Mouse (Mus musculus) heart, embryonic 16.5 days (tissue): ENCODE results near the gene Dgkg. TPM values are rescaled to one million over a fixed set of nuclear protein-coding genes. Genes with fewer than 3 reads are reported as not detected.
A peak's percentile ranks its signal among the peaks of the same experiment; 100 is the strongest.

Experiments used
- ATAC-seq: fragments of 200-750 bp; cut with Nextera tagmentation; replicated peaks from 2 replicates; pipeline ENCODE4 v1.8.0; 2017; ENCODE audit warnings: moderate number of reproducible peaks; ENCODE audit not compliant: insufficient read depth, low FRiP score; ENCODE audit errors: extremely low read depth
- H3K27ac ChIP-seq: fragments of 300-500 bp; sonication (generic); 2 replicates; pipeline ENCODE4 v1.5.1; 2014; ENCODE audit warnings: mild to moderate bottlenecking, low read length, control low read depth, moderate library complexity
- H3K27me3 ChIP-seq: fragments of 300-500 bp; sonication (generic); 2 replicates; pipeline ENCODE4 v1.6.1; 2014; ENCODE audit warnings: low read length, mixed read lengths; ENCODE audit not compliant: control insufficient read depth, insufficient read depth
- H3K36me3 ChIP-seq: fragments of 300-500 bp; sonication (generic); 2 replicates; pipeline ENCODE4 v1.6.1; 2014; ENCODE audit not compliant: control insufficient read depth, insufficient read depth
- H3K4me1 ChIP-seq: fragments of 300-500 bp; sonication (generic); 2 replicates; pipeline ENCODE4 v1.6.1; 2014; ENCODE audit warnings: low read length, mixed read lengths; ENCODE audit not compliant: control insufficient read depth, insufficient read depth
- H3K4me2 ChIP-seq: fragments of 300-500 bp; sonication (generic); 2 replicates; pipeline ENCODE4 v1.6.1; 2014; ENCODE audit warnings: low read depth, mild to moderate bottlenecking, control low read depth, low read length
- H3K4me3 ChIP-seq: fragments of 300-500 bp; sonication (generic); 2 replicates; pipeline ENCODE4 v1.5.1; 2014; ENCODE audit warnings: mild to moderate bottlenecking, control low read depth, low read length
- H3K9ac ChIP-seq: fragments of 300-500 bp; sonication (generic); 2 replicates; pipeline ENCODE4 v1.6.1; 2014; ENCODE audit warnings: low read length, control low read depth
- H3K9me3 ChIP-seq: fragments of 300-500 bp; sonication (generic); replicated peaks from 2 replicates; pipeline ENCODE4 v1.6.1; 2016; ENCODE audit warnings: low read length; ENCODE audit not compliant: control insufficient read depth
- whole genome bisulfite sequencing: fragments of 180-500 bp; shearing (Covaris S2); extraction: QIAGEN DNeasy Blood & Tissue Kit; methylation state at CpG from one replicate; pipeline ENCODE4 v1.1.7; 2014; 5-methylcytosine and 5-hydroxymethylcytosine counted together
- polyA plus RNA-seq: library from polyadenylated mRNA; unstranded; fragments of >200 nt; fragmentation: Nextera tagmentation; extraction: Ambion mirVana; gene quantifications from 2 replicates; pipeline ENCODE4 v1.2.1, GENCODE M21; 2015

Dgkg gene
- polyA plus RNA-seq, 1 experiment from 2014 or later = 1.4 TPM

GRCm38 (mm10) chr16:22551231-22552000 is 105.6 kb downstream of the Dgkg start:
- Histone ChIP-seq H3K27ac (0 out of 2 replicates have a peak overlapping the region, but pooled peaks have one; percentile 37), H3K9me3 (no peaks in the 10 kb centered on the region), H3K9ac (no peak overlapping the region; the same call in 1 of the 2 replicates), H3K4me3 (no peak overlapping the region), H3K4me2 (peak overlapping the region; percentile 16; the same call in 1 of the 2 replicates), H3K27me3 (no peaks in the 10 kb centered on the region), H3K4me1 (peaks cover 37% of the 10 kb centered on the region), H3K36me3 (no peaks in the 10 kb centered on the region)
- no peak for ATAC-seq
- 25% methylated on average over 11 of the region's 11 CpGs for WGBS

- Histone ChIP-seq H3K27me3 (no peaks in the 10 kb centered on the region), H3K4me1 (peaks cover 53% of the 10 kb centered on the region), H3K36me3 (no peaks in the 10 kb centered on the region), H3K27ac (no peak overlapping the region), H3K9me3 (no peaks in the 10 kb centered on the region), H3K9ac (no peak overlapping the region), H3K4me3 (peak overlapping the region; percentile 63), H3K4me2 (peak overlapping the region; percentile 80)
- WGBS = 62% methylated on average over 5 of the region's 5 CpGs
- no peak for ATAC-seq
These were observed 107.7 kb downstream of the Dgkg start for GRCm38 (mm10) chr16:22549346-22549745.

GRCm38 (mm10) chr16:22548167-22549080 is 108.6 kb downstream of the Dgkg start:
- H3K36me3 ChIP-seq = no peaks in the 10 kb centered on the region
- WGBS = 3% methylated on average over 26 of the region's 26 CpGs
- H3K4me3 ChIP-seq = peak overlapping the region; percentile 63
- peak overlapping the region; percentile 88 for H3K27ac ChIP-seq
- no peaks in the 10 kb centered on the region for H3K27me3 ChIP-seq
- peaks cover 59% of the 10 kb centered on the region for H3K4me1 ChIP-seq
- no peaks in the 10 kb centered on the region for H3K9me3 ChIP-seq
- peak overlapping the region; percentile 80 for H3K4me2 ChIP-seq
- peak overlapping the region; percentile 80 for H3K9ac ChIP-seq
- peak; percentile 74 for ATAC-seq

- Histone ChIP-seq H3K36me3 (no peaks in the 10 kb centered on the region), H3K27ac (peak overlapping the region; percentile 88), H3K9ac (peak overlapping the region; percentile 24; the same call in 1 of the 2 replicates), H3K27me3 (no peaks in the 10 kb centered on the region), H3K4me3 (peak overlapping the region; percentile 63), H3K9me3 (no peaks in the 10 kb centered on the region), H3K4me1 (peaks cover 64% of the 10 kb centered on the region), H3K4me2 (peak overlapping the region; percentile 80)
- WGBS = 54% methylated on average over 10 of the region's 10 CpGs
- ATAC-seq = no peak
These were observed 109.3 kb downstream of the Dgkg start for GRCm38 (mm10) chr16:22547741-22548140.

- Histone ChIP-seq H3K4me2 (no peak overlapping the region), H3K4me1 (peaks cover 61% of the 10 kb centered on the region), H3K27ac (peak overlapping the region; percentile 83), H3K9ac (peak overlapping the region; percentile 56; the same call in 1 of the 2 replicates), H3K36me3 (no peaks in the 10 kb centered on the region), H3K4me3 (no peak overlapping the region), H3K27me3 (no peaks in the 10 kb centered on the region), H3K9me3 (no peaks in the 10 kb centered on the region)
- 61% methylated on average over 8 of the region's 8 CpGs for WGBS
- no peak for ATAC-seq
These were observed 111.2 kb downstream of the Dgkg start for GRCm38 (mm10) chr16:22545799-22546198.

GRCm38 (mm10) chr16:22545016-22545561 is 111.9 kb downstream of the Dgkg start:
- no peaks in the 10 kb centered on the region for H3K27me3 ChIP-seq
- 5% methylated on average over 3 of the region's 3 CpGs for WGBS

GRCm38 (mm10) chr16:22542691-22543141 is 114.3 kb downstream of the Dgkg start:
- H3K9ac ChIP-seq = no peak overlapping the region
- peak overlapping the region; percentile 94 for H3K27ac ChIP-seq
- H3K9me3 ChIP-seq = no peaks in the 10 kb centered on the region
- H3K4me2 ChIP-seq = peak overlapping the region; percentile 29; the same call in 1 of the 2 replicates
- H3K36me3 ChIP-seq = no peaks in the 10 kb centered on the region
- peaks cover 45% of the 10 kb centered on the region for H3K4me1 ChIP-seq
- no peak overlapping the region for H3K4me3 ChIP-seq
- no peaks in the 10 kb centered on the region for H3K27me3 ChIP-seq
- WGBS = 24% methylated on average over 6 of the region's 6 CpGs
- peak; percentile 66 for ATAC-seq

More at GRCm38 (mm10) chr16:22545016-22545561, 111.9 kb downstream of the Dgkg start:
- H3K4me1 ChIP-seq = peaks cover 59% of the 10 kb centered on the region
- ATAC-seq = no peak
- peak overlapping the region; percentile 33 for H3K4me2 ChIP-seq
- H3K9ac ChIP-seq = peak overlapping the region; percentile 56; the same call in 1 of the 2 replicates
- H3K4me3 ChIP-seq = no peak overlapping the region
- H3K9me3 ChIP-seq = no peaks in the 10 kb centered on the region
- no peaks in the 10 kb centered on the region for H3K36me3 ChIP-seq
- H3K27ac ChIP-seq = peak overlapping the region; percentile 83

GRCm38 (mm10) chr16:22539275-22539674 is 117.7 kb downstream of the Dgkg start:
- Histone ChIP-seq H3K27ac (no peak overlapping the region), H3K27me3 (no peaks in the 10 kb centered on the region), H3K36me3 (no peaks in the 10 kb centered on the region), H3K9me3 (no peaks in the 10 kb centered on the region), H3K9ac (no peak overlapping the region), H3K4me2 (no peak overlapping the region), H3K4me1 (peaks cover 37% of the 10 kb centered on the region), H3K4me3 (no peak overlapping the region)
- WGBS = 76% methylated on average over 6 of the region's 6 CpGs
- ATAC-seq = no peak
